Mouse (Mus musculus) heart, embryonic 12.5 days (tissue): Measurements from ENCODE around the gene Ano9. TPM values are rescaled to one million over a fixed set of nuclear protein-coding genes. Genes with fewer than 3 reads are reported as not detected.

Source experiments
- ATAC-seq: fragments of 200-750 bp; cut with Nextera tagmentation; 2 replicates; pipeline ENCODE4 v1.8.0; 2017; ENCODE audit warnings: moderate TSS enrichment, moderate library complexity; ENCODE audit not compliant: insufficient number of reproducible peaks, low FRiP score
- H3K27ac ChIP-seq: fragments of 300-500 bp; sonication (generic); 2 replicates; pipeline ENCODE4 v1.5.1; 2016; ENCODE audit warnings: mild to moderate bottlenecking, moderate library complexity; ENCODE audit not compliant: poor library complexity, severe bottlenecking
- H3K27me3 ChIP-seq: fragments of 300-500 bp; sonication (generic); replicated peaks from 2 replicates; pipeline ENCODE4 v1.6.1; 2016; ENCODE audit warnings: mild to moderate bottlenecking, moderate library complexity
- H3K36me3 ChIP-seq: fragments of 300-500 bp; sonication (generic); 2 replicates; pipeline ENCODE4 v1.6.1; 2016; ENCODE audit warnings: mild to moderate bottlenecking, moderate library complexity
- H3K4me1 ChIP-seq: fragments of 300-500 bp; sonication (generic); replicated peaks from 2 replicates; pipeline ENCODE4 v1.6.1; 2016; ENCODE audit warnings: mild to moderate bottlenecking
- H3K4me2 ChIP-seq: fragments of 300-500 bp; sonication (generic); 2 replicates; pipeline ENCODE4 v1.6.1; 2016; ENCODE audit warnings: mild to moderate bottlenecking, moderate library complexity
- H3K4me3 ChIP-seq: fragments of 300-500 bp; sonication (generic); 2 replicates; pipeline ENCODE4 v1.5.1; 2016; ENCODE audit warnings: mild to moderate bottlenecking
- H3K9ac ChIP-seq: fragments of 300-500 bp; sonication (generic); 2 replicates; pipeline ENCODE4 v1.6.1; 2016; ENCODE audit warnings: mild to moderate bottlenecking, moderate library complexity
- H3K9me3 ChIP-seq: fragments of 300-500 bp; sonication (generic); replicated peaks from 2 replicates; pipeline ENCODE4 v1.6.1; 2016; ENCODE audit warnings: mild to moderate bottlenecking, moderate library complexity
- WGBS: fragments of 180-500 bp; shearing (Covaris S2); methylation state at CpG from one replicate; pipeline ENCODE4 v1.1.7; 2016; 5-methylcytosine and 5-hydroxymethylcytosine counted together
- polyA plus RNA-seq: library from polyadenylated mRNA; unstranded; fragments of >200 nt; fragmentation: Nextera tagmentation; extraction: Ambion mirVana; gene quantifications from 2 replicates; pipeline ENCODE4 v1.2.1, GENCODE M21; 2016

Ano9 gene
- polyA plus RNA-seq, 1 experiment from 2014 or later, result 0.09 TPM

DNA sequence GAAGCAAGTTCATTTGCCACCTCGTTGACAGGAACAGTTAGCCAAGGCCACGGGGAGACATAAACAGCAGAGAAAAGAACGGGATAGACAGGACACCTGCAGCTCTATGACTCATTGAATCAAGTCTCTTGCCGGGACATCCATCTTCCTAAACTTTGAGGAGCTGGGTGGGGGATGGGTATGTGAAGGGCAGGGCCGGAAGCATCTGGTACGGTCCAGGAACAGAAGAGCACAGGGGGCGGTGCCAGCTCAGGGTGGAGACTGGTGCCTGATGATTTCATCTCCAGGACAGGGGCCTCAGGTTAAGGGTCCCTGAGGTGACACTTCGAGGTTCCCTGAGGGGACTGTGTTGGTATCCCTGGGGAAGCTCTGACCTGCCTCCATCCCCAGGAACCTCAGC is 29.7 kb downstream of the Ano9 start:
- Histone ChIP-seq H3K9me3 (0 out of 2 replicates have a peak, but pooled peaks cover 2% of the 10 kb centered on the region), H3K27me3 (peaks cover 68% of the 10 kb centered on the region), H3K4me3 (no peak overlapping the region)

GRCm38 (mm10) chr7:141079481-141080449 is 37.8 kb downstream of the Ano9 start:
- ATAC-seq, result no peak
- Histone ChIP-seq H3K36me3 (no peaks in the 10 kb centered on the region), H3K4me1 (no peaks in the 10 kb centered on the region), H3K27me3 (peaks cover 79% of the 10 kb centered on the region), H3K4me2 (no peak overlapping the region), H3K27ac (no peak overlapping the region), H3K4me3 (no peak overlapping the region), H3K9ac (no peak overlapping the region), H3K9me3 (0 out of 2 replicates have a peak, but pooled peaks cover 3% of the 10 kb centered on the region)
- WGBS, result 22% methylated on average over 34 of the region's 34 CpGs

More for the DNA sequence above, 29.7 kb downstream of the Ano9 start:
- ATAC-seq, result peak; percentile 1; the same call in 1 of the 2 replicates
- Histone ChIP-seq H3K4me2 (no peak overlapping the region), H3K27ac (no peak overlapping the region), H3K9ac (no peak overlapping the region), H3K4me1 (peaks cover 10% of the 10 kb centered on the region; the same call in 1 of the 2 replicates), H3K36me3 (no peaks in the 10 kb centered on the region)
- WGBS, result 29% methylated on average over 8 of the region's 8 CpGs

- no peak for ATAC-seq
- Histone ChIP-seq H3K27ac (no peak overlapping the region), H3K9me3 (0 out of 2 replicates have a peak, but pooled peaks cover 3% of the 10 kb centered on the region), H3K27me3 (peaks cover 86% of the 10 kb centered on the region), H3K4me1 (no peaks in the 10 kb centered on the region), H3K9ac (no peak overlapping the region), H3K4me2 (no peak overlapping the region), H3K4me3 (no peak overlapping the region), H3K36me3 (no peaks in the 10 kb centered on the region)
- WGBS, result 77% methylated on average over 4 of the region's 4 CpGs
Measured at GRCm38 (mm10) chr7:141078876-141079275, 38.7 kb downstream of the Ano9 start.

DNA sequence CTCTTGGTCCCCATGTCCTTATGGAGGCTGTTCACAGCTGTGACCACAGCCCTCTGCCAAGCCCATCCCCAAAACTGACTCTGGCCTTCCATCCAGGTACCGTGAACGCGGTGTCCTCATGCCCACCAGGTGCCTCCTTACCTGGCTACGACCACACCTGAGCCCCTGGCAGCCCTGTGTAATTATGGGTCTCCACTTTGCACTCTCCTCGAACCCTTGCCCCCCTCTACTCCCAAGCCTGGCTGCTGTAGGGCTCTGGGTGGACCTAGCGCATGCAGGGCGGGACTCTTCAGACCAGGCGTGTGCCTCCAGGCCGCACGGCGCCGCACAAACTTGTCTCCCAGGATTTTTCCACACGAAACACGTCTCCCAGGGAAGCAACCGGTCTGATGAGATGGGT is 39.8 kb downstream of the Ano9 start, which contains the start of gene Pkp3:
Gene Pkp3, plus strand, starts transcription at position 378 of the 400 bp plus-strand sequence.
- H3K36me3 ChIP-seq, result no peaks in the 10 kb centered on the region
- peaks cover 87% of the 10 kb centered on the region for H3K27me3 ChIP-seq
- 0 out of 2 replicates have a peak, but pooled peaks cover under 1% of the 10 kb centered on the region for H3K9me3 ChIP-seq
- ATAC-seq, result no peak
- no peak within 1 kb of the TSS for H3K27ac ChIP-seq
- no peak within 1 kb of the TSS for H3K4me2 ChIP-seq
- H3K4me1 ChIP-seq, result no peaks in the 10 kb centered on the region
- no peak within 1 kb of the TSS for H3K9ac ChIP-seq
- 82% methylated on average over 15 of the region's 15 CpGs for WGBS
- no peak within 1 kb of the TSS for H3K4me3 ChIP-seq

DNA sequence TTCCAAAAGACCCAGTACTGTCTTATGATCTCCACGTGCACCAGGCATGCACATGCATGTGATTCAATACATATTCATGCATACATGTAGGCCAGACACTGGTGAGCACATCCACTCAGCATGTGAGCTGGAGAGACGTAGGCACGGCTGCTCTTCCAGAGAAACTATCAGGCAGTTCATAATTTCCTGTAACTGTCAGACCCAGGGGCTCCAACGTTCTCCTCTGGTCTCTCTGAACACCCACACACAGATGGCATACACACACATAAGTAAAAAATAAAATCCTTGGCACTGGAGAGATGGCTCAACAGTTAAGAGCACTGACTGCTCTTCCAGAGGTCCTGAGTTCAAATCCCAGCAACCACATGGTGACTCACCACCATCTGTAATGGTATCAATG is 43.8 kb downstream of the Ano9 start:
- Histone ChIP-seq H3K27ac (no peak overlapping the region), H3K27me3 (peaks cover 86% of the 10 kb centered on the region), H3K9me3 (no peaks in the 10 kb centered on the region), H3K4me2 (no peak overlapping the region), H3K4me1 (peaks cover 13% of the 10 kb centered on the region), H3K36me3 (no peaks in the 10 kb centered on the region), H3K9ac (no peak overlapping the region), H3K4me3 (no peak overlapping the region)
- 75% methylated on average over 4 of the region's 4 CpGs for WGBS
- ATAC-seq, result no peak

GRCm38 (mm10) chr7:141072017-141072745 is 45.4 kb downstream of the Ano9 start:
- Histone ChIP-seq H3K36me3 (no peaks in the 10 kb centered on the region), H3K9ac (no peak overlapping the region), H3K9me3 (no peaks in the 10 kb centered on the region), H3K4me3 (no peak overlapping the region), H3K27me3 (peaks cover 86% of the 10 kb centered on the region), H3K4me1 (peaks cover 13% of the 10 kb centered on the region), H3K4me2 (no peak overlapping the region; the same call in 1 of the 2 replicates), H3K27ac (no peak overlapping the region)
- 19% methylated on average over 23 of the region's 23 CpGs for WGBS
- ATAC-seq, result peak; percentile 41

GRCm38 (mm10) chr7:141070058-141070862 is 47.3 kb downstream of the Ano9 start:
- H3K4me2 ChIP-seq, result peak overlapping the region; percentile 74
- H3K9ac ChIP-seq, result peak overlapping the region; percentile 50; the same call in 1 of the 2 replicates
- WGBS, result 2% methylated on average over 51 of the region's 51 CpGs
- ATAC-seq, result no peak
- H3K4me1 ChIP-seq, result peaks cover 13% of the 10 kb centered on the region
- no peaks in the 10 kb centered on the region for H3K36me3 ChIP-seq
- H3K27ac ChIP-seq, result no peak overlapping the region
- no peaks in the 10 kb centered on the region for H3K9me3 ChIP-seq
- H3K4me3 ChIP-seq, result peak overlapping the region; percentile 39
- peaks cover 86% of the 10 kb centered on the region for H3K27me3 ChIP-seq

DNA sequence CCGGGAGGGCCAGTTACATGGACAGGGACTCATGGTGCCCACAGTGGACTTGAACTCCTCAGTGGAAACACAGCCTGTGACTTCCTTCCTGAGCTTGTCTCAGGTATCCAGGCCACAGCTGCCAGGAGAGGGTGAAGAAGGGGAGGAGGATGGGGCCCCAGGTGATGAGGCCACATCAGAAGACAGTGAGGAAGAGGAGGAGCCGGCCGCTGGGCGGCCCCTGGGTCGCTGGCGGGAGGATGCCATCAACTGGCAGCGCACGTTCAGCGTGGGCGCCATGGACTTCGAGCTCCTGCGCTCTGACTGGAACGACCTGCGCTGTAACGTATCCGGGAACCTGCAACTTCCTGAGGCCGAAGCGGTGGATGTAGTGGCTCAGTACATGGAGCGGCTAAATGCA is 49.3 kb downstream of the Ano9 start:
- Histone ChIP-seq H3K36me3 (no peaks in the 10 kb centered on the region), H3K9ac (no peak overlapping the region), H3K4me1 (peaks cover 13% of the 10 kb centered on the region), H3K4me2 (no peak overlapping the region), H3K4me3 (no peak overlapping the region), H3K9me3 (no peaks in the 10 kb centered on the region), H3K27ac (no peak overlapping the region), H3K27me3 (peaks cover 89% of the 10 kb centered on the region)
- no peak for ATAC-seq
- WGBS, result 62% methylated on average over 19 of the region's 19 CpGs

DNA sequence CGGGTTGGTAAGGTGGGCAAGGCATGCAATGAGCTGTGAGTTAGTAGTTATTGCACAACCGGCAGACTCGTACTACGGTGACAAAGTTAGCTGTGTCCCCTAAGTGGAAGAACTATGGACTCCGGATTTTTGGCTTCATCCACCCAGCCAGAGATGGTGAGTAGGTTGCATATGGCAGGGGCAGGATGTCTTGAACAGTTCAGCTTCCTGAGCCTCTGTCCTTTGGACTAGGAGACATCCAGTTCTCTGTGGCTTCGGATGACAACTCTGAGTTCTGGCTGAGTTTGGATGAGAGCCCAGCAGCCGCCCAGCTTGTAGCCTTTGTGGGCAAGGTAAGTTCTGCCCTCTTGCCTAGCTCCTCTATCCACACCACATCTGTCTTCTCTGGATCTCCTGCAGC is 53.0 kb downstream of the Ano9 start:
- WGBS, result 87% methylated on average over 7 of the region's 7 CpGs
- Histone ChIP-seq H3K27me3 (peaks cover 95% of the 10 kb centered on the region), H3K27ac (no peak overlapping the region), H3K4me3 (no peak overlapping the region), H3K4me1 (0 out of 2 replicates have a peak, but pooled peaks cover 8% of the 10 kb centered on the region), H3K9ac (no peak overlapping the region), H3K36me3 (no peaks in the 10 kb centered on the region), H3K9me3 (no peaks in the 10 kb centered on the region), H3K4me2 (no peak overlapping the region)
- ATAC-seq, result no peak

GRCm38 (mm10) chr7:141064175-141064574 is 53.4 kb downstream of the Ano9 start:
- Histone ChIP-seq H3K36me3 (no peaks in the 10 kb centered on the region), H3K4me2 (no peak overlapping the region), H3K9ac (no peak overlapping the region), H3K27ac (no peak overlapping the region), H3K4me1 (0 out of 2 replicates have a peak, but pooled peaks cover 8% of the 10 kb centered on the region), H3K27me3 (peaks cover 96% of the 10 kb centered on the region), H3K9me3 (no peaks in the 10 kb centered on the region), H3K4me3 (no peak overlapping the region)
- ATAC-seq, result no peak
- 67% methylated on average over 7 of the region's 7 CpGs for WGBS
